Mouse (Mus musculus): ENCODE measurements around the gene Emilin3.

Emilin3 gene

GRCm38 (mm10) chr2:160874231-160874877, 37.8 kb downstream of the Emilin3 start:
- DNase-seq (ENCODE audit: low read depth, low spot score) = no peak

DNA sequence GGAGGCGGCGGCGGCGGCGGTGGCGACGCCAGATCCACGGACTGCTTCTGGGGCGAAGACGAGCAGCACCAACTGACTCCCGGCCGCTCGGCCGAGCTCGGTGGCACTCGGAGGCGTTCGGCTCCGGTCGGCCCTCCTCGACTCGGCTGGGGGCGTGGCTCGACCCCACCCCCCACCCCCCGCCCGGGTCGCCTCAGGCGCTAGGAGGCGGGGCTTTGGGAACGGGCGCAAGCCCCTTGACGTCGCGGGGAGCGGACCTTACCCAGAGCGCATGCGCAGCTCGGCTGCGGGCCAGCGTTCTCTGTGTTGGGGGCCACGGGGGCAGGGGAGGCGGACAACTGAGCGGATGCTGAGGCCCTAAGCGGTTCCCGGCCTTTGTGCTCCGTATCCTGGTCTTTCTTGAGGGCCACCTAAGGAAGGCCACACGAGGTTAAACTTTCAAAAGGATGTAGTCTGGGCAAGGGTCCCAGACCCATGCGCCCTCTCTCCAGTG, 39.2 kb downstream of the Emilin3 start, which contains the start of gene Zhx3:
Zhx3 (minus strand) TSS at position 109 of the 493 bp plus-strand sequence.
- DNase-seq (ENCODE audit: low read depth, low spot score) = peak; percentile 94

- peak; percentile 63 for DNase-seq (ENCODE audit: low read depth, low spot score)
These were observed 39.7 kb downstream of the Emilin3 start for GRCm38 (mm10) chr2:160872395-160872794.

GRCm38 (mm10) chr2:160871310-160871709, 40.8 kb downstream of the Emilin3 start:
- DNase-seq (ENCODE audit: low read depth, low spot score) = no peak

- no peak for DNase-seq (ENCODE audit: low read depth, low spot score)
These were observed 42.7 kb downstream of the Emilin3 start for GRCm38 (mm10) chr2:160869446-160869845.

GRCm38 (mm10) chr2:160865266-160865665, 46.9 kb downstream of the Emilin3 start:
- no peak for DNase-seq (ENCODE audit: low read depth, low spot score)

- DNase-seq (ENCODE audit: low read depth, low spot score) = no peak
These were observed 48.0 kb downstream of the Emilin3 start for GRCm38 (mm10) chr2:160864112-160864511.

DNA sequence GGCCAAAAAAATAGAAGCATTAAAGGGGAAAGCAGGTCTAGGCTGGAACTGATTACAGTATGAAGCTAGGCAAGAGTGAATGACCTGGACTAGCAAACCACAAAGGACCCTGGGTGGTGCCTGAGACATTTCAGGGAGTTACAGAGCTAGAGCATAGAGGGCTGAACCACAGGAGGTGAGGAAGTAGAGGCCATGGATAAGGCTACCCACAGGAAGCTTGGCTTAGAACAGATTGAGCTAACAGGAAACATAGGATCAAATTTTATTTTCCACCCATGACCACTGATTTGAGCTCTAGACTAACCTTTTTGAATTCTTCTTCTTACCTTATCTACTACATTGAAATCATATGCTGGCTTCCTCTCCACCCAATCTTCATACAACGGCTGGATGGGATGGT, 51.8 kb downstream of the Emilin3 start:
- DNase-seq (ENCODE audit: low read depth, low spot score) = no peak
